Mouse (Mus musculus): ENCODE measurements around the gene Cab39l.

DNA sequence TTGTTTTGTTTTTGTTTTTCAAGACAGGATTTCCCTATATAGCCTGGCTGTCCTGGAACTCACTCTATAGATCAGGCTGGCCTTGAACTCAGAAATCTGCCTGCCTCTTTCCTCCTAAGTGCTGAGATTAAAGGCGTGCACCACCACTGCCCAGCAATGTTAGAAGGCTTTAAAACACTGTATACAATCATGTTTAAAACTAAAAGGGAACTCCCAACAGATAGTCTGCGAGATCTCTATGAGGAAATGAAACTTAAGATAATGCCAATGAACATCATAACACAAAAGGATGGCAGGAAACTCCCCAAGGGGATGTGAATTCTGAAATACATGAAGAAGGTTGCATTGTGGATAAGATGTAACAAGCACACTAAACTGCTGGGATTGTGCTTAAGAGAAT is 2.3 kb upstream of the Cab39l start:
- TF ChIP-seq CTCF (IDR thresholded peaks at IDR 0.05; ENCODE audit: control insufficient read depth, insufficient read depth, insufficient replicate concordance, low read depth, low read length) (no peak), POLR2A (IDR thresholded peaks at IDR 0.05; ENCODE audit: control insufficient read depth, low read depth, low read length) (no peak)

Data from testis, adult 2 months (tissue).